Mouse (Mus musculus): ENCODE data around the gene Gpr18. TPM values are rescaled to one million over a fixed set of nuclear protein-coding genes. Genes with fewer than 3 reads are reported as not detected.

Gene Gpr18
- polyA plus RNA-seq, 1 experiment from 2014 or later, result 0.08 TPM

DNA sequence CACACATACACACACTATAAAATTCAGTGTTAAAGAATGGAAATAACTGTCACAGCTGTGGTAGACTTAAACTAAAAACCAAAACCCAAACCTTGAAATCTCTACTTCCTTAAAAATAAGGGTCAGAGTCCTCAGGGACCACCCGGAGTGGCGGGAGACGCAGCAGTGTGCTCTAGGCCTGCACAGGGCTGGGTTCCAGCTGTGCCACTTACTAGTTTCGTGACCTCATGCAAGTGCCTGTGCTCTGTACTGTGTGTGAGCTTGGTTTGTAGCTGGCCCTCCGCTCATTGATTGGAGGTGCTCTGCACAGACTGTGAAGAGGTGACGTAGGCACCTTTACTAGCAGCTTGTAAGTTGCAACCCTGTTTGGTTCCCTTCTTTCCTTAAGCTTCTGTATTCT lies 5.7 kb downstream of the Gpr18 start:
- Histone ChIP-seq H3K4me1 (replicated peaks; ENCODE audit: insufficient read depth, low read length) (no peaks in the 10 kb centered on the region), H3K36me3 (ENCODE audit: insufficient read depth, low read length) (peaks cover 19% of the 10 kb centered on the region; the same call in 1 of the 2 replicates), H3K9ac (ENCODE audit: low read depth, low read length) (no peak overlapping the region), H3K4me2 (ENCODE audit: low read length) (no peak overlapping the region), H3K4me3 (replicated peaks; ENCODE audit: low read depth, low read length) (no peak overlapping the region), H3K9me3 (replicated peaks; ENCODE audit: low read length) (no peaks in the 10 kb centered on the region), H3K27ac (no peak overlapping the region), H3K27me3 (ENCODE audit: insufficient read depth, low read length) (no peaks in the 10 kb centered on the region)
- ATAC-seq (replicated peaks; ENCODE audit: low FRiP score, low read depth) (no peak), DNase-seq (ENCODE audit: low spot score) (no peak)
- 97% methylated on average over 6 of the region's 6 CpGs for WGBS
- no peak for TF ChIP-seq CTCF (IDR thresholded peaks at IDR 0.05; ENCODE audit: low read depth)

DNA sequence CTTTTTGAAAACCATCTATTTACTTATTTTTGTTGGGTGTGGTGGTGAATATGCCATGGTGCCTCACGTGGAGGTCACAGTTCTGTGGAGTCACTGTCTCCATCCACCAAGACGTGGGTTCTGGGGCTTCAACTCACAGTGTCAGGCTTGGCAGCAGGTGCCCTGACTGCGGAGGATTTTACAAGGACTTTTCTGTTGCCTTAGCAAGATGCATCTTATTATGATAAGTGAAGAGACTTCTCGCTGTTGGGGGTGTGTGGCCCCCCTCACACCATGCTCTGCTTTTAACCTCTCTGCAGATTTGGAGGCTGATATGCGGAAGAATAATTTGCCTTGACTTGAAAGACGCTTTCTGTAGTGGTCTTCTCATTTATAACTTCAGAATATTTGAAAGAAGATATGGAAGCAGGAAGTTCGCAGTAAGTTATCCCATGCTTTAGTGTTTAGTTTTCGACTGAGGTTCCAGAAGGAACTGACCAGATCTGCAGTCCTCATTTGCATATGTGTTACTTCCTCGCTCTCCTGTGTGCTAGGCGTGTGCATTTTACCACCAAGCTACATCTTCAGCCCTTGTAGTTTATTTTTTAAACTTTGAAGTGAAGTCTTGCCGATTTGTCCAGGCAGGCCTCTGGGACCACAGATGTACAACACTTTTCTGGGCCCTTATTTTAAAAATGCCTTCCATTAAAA lies 8.4 kb downstream of the Gpr18 start:
- Histone ChIP-seq H3K4me2 (ENCODE audit: low read length) (no peak overlapping the region), H3K9me3 (replicated peaks; ENCODE audit: low read length) (no peaks in the 10 kb centered on the region), H3K4me3 (replicated peaks; ENCODE audit: low read depth, low read length) (no peak overlapping the region), H3K4me1 (replicated peaks; ENCODE audit: insufficient read depth, low read length) (no peaks in the 10 kb centered on the region), H3K27me3 (ENCODE audit: insufficient read depth, low read length) (no peaks in the 10 kb centered on the region), H3K36me3 (ENCODE audit: insufficient read depth, low read length) (peaks cover 16% of the 10 kb centered on the region; the same call in 1 of the 2 replicates), H3K9ac (ENCODE audit: low read depth, low read length) (no peak overlapping the region), H3K27ac (no peak overlapping the region)
- 88% methylated on average over 11 of the region's 11 CpGs for WGBS
- no peak for TF ChIP-seq CTCF (IDR thresholded peaks at IDR 0.05; ENCODE audit: low read depth)
- ATAC-seq (replicated peaks; ENCODE audit: low FRiP score, low read depth) (no peak), DNase-seq (ENCODE audit: low spot score) (no peak)

DNA sequence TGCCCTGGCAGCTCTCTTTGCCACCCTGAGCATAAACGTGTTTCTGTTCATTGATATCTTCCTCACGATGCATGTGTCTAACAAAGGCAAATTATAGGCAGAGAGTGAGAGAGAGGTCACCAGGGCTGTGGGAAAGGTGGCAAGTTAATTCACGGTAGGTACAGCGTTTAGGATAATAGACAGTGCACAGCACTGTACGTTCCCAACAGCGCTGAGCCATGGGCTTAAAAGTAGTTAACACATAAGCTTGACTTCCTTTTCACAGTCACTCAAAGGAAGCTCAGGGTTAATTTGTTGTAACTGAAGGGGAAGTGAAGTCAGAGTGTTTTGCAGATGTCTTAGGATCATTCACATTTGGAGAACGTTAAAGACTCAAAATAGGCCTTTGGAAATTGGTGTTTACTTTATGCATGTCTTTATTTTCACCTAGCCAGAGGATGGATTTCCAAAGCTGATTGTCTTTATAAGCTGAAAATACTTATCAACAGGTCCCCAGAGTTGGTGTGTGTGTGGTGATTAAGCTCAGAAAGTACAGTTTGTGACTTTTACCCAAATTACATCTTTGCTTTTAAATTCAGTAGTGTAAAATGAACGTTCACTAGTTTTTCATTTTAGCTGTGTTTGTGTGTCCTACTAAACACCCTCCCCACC lies 9.1 kb downstream of the Gpr18 start:
- H3K27ac ChIP-seq, result no peak overlapping the region
- 75% methylated on average over 8 of the region's 8 CpGs for WGBS
- no peak for TF ChIP-seq CTCF (IDR thresholded peaks at IDR 0.05; ENCODE audit: low read depth)

DNA sequence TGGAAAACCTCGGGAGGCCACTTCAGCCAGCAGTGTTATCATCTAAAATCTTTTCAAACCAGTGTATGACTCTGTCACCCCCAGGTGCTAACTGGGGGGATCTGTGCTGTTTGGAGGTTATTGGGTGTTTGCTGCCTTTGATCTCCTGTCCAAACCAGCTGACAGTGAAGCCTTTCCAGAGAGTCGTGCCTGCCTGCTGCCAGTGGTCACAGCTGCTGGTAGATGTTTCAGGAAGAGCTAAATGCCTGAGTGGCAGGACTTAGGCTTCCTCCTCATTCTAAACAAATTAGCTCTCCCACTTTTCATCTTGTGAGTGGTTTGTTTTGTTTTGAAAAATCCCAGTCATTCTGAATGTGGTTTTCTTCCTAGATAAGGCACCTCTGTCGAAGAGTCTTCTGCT lies 10.8 kb downstream of the Gpr18 start:
- Histone ChIP-seq H3K27ac (no peak overlapping the region), H3K27me3 (ENCODE audit: insufficient read depth, low read length) (no peaks in the 10 kb centered on the region), H3K4me2 (ENCODE audit: low read length) (no peak overlapping the region), H3K36me3 (ENCODE audit: insufficient read depth, low read length) (peaks cover 10% of the 10 kb centered on the region; the same call in 1 of the 2 replicates), H3K9me3 (replicated peaks; ENCODE audit: low read length) (no peaks in the 10 kb centered on the region), H3K4me3 (replicated peaks; ENCODE audit: low read depth, low read length) (no peak overlapping the region), H3K4me1 (replicated peaks; ENCODE audit: insufficient read depth, low read length) (no peaks in the 10 kb centered on the region), H3K9ac (ENCODE audit: low read depth, low read length) (no peak overlapping the region)
- ATAC-seq (replicated peaks; ENCODE audit: low FRiP score, low read depth), result no peak
- no peak for TF ChIP-seq CTCF (IDR thresholded peaks at IDR 0.05; ENCODE audit: low read depth)
- WGBS, result 32% methylated on average over 3 of the region's 3 CpGs
- no peak for DNase-seq (ENCODE audit: low spot score)

More for the DNA sequence above, 9.1 kb downstream of the Gpr18 start:
- no peak overlapping the region for H3K4me3 ChIP-seq (replicated peaks; ENCODE audit: low read depth, low read length)
- no peak for DNase-seq (ENCODE audit: low spot score)
- H3K36me3 ChIP-seq (ENCODE audit: insufficient read depth, low read length), result peaks cover 10% of the 10 kb centered on the region; the same call in 1 of the 2 replicates
- no peaks in the 10 kb centered on the region for H3K4me1 ChIP-seq (replicated peaks; ENCODE audit: insufficient read depth, low read length)
- no peak overlapping the region for H3K9ac ChIP-seq (ENCODE audit: low read depth, low read length)
- no peak overlapping the region for H3K4me2 ChIP-seq (ENCODE audit: low read length)
- no peak for ATAC-seq (replicated peaks; ENCODE audit: low FRiP score, low read depth)
- no peaks in the 10 kb centered on the region for H3K27me3 ChIP-seq (ENCODE audit: insufficient read depth, low read length)
- no peaks in the 10 kb centered on the region for H3K9me3 ChIP-seq (replicated peaks; ENCODE audit: low read length)

DNA sequence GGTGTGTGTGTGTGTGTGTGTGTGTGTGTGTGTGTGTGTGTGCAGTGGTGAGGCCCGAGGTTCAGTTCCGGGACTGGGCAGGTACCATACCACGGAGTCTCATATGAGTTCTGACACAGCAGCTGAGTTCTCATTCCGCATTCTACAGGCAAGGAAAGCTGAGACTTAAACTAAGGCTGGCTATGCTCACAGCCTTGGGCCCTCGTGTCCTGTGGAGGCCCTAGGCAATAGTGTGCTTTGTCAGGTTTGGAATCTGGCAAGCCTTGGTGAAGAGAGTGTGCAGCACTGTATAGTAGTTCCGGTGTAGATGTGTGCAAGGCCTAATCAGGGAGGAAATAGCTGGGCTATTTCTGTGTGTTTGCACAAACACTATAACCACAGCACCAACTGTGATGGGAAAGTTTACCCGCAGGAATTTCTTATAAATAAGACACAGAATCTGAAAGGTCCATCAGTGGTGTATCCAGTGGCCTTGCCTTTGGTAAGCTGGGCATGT lies 12.2 kb downstream of the Gpr18 start:
- no peak for DNase-seq (ENCODE audit: low spot score)
- no peaks in the 10 kb centered on the region for H3K4me1 ChIP-seq (replicated peaks; ENCODE audit: insufficient read depth, low read length)
- 92% methylated on average over 7 of the region's 7 CpGs for WGBS
- no peaks in the 10 kb centered on the region for H3K27me3 ChIP-seq (ENCODE audit: insufficient read depth, low read length)
- no peak overlapping the region for H3K9ac ChIP-seq (ENCODE audit: low read depth, low read length)
- no peak for TF ChIP-seq CTCF (IDR thresholded peaks at IDR 0.05; ENCODE audit: low read depth)
- no peak overlapping the region for H3K4me3 ChIP-seq (replicated peaks; ENCODE audit: low read depth, low read length)
- no peaks in the 10 kb centered on the region for H3K9me3 ChIP-seq (replicated peaks; ENCODE audit: low read length)
- no peak overlapping the region for H3K4me2 ChIP-seq (ENCODE audit: low read length)
- H3K36me3 ChIP-seq (ENCODE audit: insufficient read depth, low read length), result peaks cover 9% of the 10 kb centered on the region; the same call in 1 of the 2 replicates
- no peak for ATAC-seq (replicated peaks; ENCODE audit: low FRiP score, low read depth)
- H3K27ac ChIP-seq, result no peak overlapping the region

DNA sequence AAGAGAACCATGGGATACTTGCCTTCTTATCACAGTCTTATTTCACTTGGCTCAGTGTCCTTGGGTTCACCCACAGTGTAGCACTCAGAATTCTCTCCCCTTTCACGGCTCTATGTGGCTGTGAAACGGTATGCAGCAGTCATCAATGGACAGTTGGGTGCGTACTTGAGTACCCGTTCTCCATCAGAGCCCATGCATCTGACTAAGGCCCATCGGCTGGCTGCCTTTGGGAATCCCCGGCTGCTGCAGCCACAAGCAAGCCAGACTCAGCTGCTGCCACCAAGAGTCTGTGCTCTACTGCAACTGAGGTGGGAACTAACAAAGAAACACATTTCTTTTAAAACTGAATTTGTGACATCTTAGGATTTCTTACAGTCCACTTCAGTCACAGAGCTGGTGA lies 14.1 kb downstream of the Gpr18 start:
- Histone ChIP-seq H3K36me3 (ENCODE audit: insufficient read depth, low read length) (no peaks in the 10 kb centered on the region; the same call in 1 of the 2 replicates), H3K4me2 (ENCODE audit: low read length) (no peak overlapping the region), H3K27ac (no peak overlapping the region), H3K9me3 (replicated peaks; ENCODE audit: low read length) (no peaks in the 10 kb centered on the region), H3K4me1 (replicated peaks; ENCODE audit: insufficient read depth, low read length) (no peaks in the 10 kb centered on the region), H3K4me3 (replicated peaks; ENCODE audit: low read depth, low read length) (no peak overlapping the region), H3K9ac (ENCODE audit: low read depth, low read length) (no peak overlapping the region), H3K27me3 (ENCODE audit: insufficient read depth, low read length) (no peaks in the 10 kb centered on the region)
- TF ChIP-seq CTCF (IDR thresholded peaks at IDR 0.05; ENCODE audit: low read depth), result no peak
- DNase-seq (ENCODE audit: low spot score) (no peak), ATAC-seq (replicated peaks; ENCODE audit: low FRiP score, low read depth) (no peak)
- 90% methylated on average over 6 of the region's 6 CpGs for WGBS
